Mouse (Mus musculus) olfactory bulb, adult 2 months (tissue): ENCODE results near the gene Sstr4. TPM values are rescaled to one million over a fixed set of nuclear protein-coding genes. Genes with fewer than 3 reads are reported as not detected.
A peak's percentile ranks its signal among the peaks of the same experiment; 100 is the strongest.

ENCODE experiments used
- H3K27ac ChIP-seq: fragments of 200-500 bp; 2 replicates; pipeline ENCODE4 v1.5.1; 2012; ENCODE audit warnings: low read depth, low read length; ENCODE audit not compliant: insufficient read depth
- H3K4me1 ChIP-seq: fragments of 200-500 bp; 2 replicates; pipeline ENCODE4 v1.6.1; 2012; ENCODE audit warnings: low read length; ENCODE audit not compliant: control insufficient read depth, insufficient read depth
- H3K4me3 ChIP-seq: fragments of 200-500 bp; 2 replicates; pipeline ENCODE4 v1.5.1; 2012; ENCODE audit warnings: mild to moderate bottlenecking, low read depth, low read length, moderate library complexity; ENCODE audit not compliant: insufficient read depth
- CTCF ChIP-seq: fragments of 200-500 bp; IDR thresholded peaks from 2 replicates; pipeline ENCODE4 v1.5.1; 2012; ENCODE audit warnings: low read depth, mild to moderate bottlenecking, low read length, moderate library complexity; ENCODE audit not compliant: insufficient read depth
- POLR2A ChIP-seq: fragments of 200-500 bp; IDR thresholded peaks from 2 replicates; pipeline ENCODE4 v1.6.1; 2012; ENCODE audit warnings: mild to moderate bottlenecking, low read depth, low read length, moderate library complexity; ENCODE audit not compliant: insufficient read depth
- WGBS: fragments of 180-500 bp; shearing (Covaris S2); methylation state at CpG from one replicate; pipeline ENCODE4 v1.1.7; 2018; 5-methylcytosine and 5-hydroxymethylcytosine counted together
- polyA plus RNA-seq: library from polyadenylated mRNA; stranded (reverse); fragments of >200 nt; gene quantifications from 2 replicates; pipeline ENCODE4 v1.2.4, GENCODE M21; 2012; ENCODE audit warnings: low replicate concordance; ENCODE audit not compliant: missing spikeins, insufficient read depth, insufficient read length

The Sstr4 gene
- polyA plus RNA-seq, 1 experiment = not detected

DNA sequence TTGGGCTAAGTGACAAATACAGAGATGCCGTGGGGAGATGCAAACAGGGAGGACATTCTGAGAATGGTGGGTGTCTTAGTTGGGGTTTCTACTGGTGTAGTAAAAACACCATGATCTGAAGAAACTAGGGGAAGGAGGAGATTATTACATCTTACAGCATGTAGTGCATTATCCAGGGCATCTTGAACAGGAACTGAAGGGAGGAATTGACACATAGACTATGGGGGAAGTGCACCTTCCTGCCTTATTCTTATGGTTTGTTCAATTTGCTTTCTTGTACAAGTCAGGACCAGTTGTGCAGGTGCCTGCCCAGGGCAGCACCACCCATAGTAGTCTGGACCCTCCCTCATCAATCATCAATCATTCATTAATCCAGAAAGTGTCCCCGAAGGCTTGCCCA, 8.2 kb upstream of the Sstr4 start:
- no peak for TF ChIP-seq POLR2A
- TF ChIP-seq CTCF = no peak
- Histone ChIP-seq H3K4me1 (peaks cover 4% of the 10 kb centered on the region; the same call in 1 of the 2 replicates), H3K27ac (no peak overlapping the region), H3K4me3 (no peak overlapping the region)
- WGBS = 95% methylated on average over 2 of the region's 2 CpGs

DNA sequence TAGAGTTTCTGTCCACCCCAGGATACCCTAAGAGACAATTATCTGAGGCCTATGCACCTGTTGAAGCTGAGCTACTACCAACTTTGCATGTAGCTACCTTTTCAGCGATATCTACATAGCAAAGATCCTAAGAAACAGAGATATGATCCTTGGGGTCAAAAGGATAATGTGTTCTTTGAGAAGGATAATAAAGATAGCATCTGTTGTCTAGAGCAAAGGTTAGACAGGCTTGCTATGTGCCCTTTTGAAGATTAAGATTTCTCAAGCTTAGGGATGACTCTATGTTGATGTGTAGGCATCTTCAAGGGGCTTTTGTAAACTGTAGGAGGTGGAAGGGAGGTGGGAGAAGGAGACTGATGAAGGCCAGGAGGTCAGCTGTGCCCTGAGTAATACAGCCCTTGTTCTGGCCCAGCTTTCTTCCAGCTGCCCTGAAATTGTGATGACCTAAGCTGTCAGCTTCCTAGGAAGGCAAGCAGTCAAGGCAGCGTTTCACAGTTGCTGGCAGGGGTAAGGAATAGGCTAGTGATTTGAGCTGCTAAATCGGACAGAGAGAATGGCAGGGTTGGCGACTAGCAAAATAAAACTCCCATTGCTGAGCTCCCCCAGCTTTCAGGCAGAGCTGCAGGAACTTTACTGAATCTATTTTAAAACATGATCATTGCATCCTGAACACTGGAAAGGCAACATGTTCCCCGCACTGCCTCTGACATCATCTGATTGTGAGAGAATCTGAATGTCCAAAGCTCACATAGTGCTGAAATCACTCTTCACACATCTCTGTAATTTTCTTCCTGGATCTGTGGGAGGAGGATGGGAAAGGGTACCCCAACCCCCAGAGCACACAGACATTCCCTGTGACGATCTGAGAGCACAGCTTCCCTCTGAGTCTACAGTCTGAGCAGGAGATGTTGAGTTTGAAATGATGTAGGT, 7.2 kb upstream of the Sstr4 start:
- WGBS = 35% methylated on average over 6 of the region's 6 CpGs
- no peak for TF ChIP-seq POLR2A
- TF ChIP-seq CTCF = no peak
- Histone ChIP-seq H3K4me1 (peaks cover 4% of the 10 kb centered on the region; the same call in 1 of the 2 replicates), H3K4me3 (no peak overlapping the region), H3K27ac (no peak overlapping the region)

DNA sequence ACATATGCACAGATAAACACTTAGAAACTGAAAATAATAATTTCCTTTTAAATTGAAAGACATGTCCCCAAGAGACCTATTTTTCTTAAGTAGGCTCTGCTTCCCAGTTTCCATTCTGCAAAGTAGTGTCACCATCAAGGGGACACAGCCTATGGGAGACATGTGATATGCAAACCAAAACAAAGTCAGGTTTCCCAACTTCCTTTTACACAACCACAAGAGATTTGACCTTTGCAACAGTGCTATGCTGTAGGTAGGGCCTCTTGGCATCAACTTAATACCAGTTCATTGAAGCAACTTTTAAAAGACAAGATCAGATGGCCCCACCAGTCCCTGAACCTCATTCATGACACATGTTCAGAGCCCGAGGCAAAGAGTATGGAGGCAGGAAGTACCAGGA, 2.0 kb upstream of the Sstr4 start:
- peaks cover 17% of the 10 kb centered on the region for H3K4me1 ChIP-seq
- no peak overlapping the region for H3K4me3 ChIP-seq
- no peak for TF ChIP-seq POLR2A
- TF ChIP-seq CTCF = no peak
- 86% methylated on average over 1 of the region's 1 CpGs for WGBS
- H3K27ac ChIP-seq = no peak overlapping the region

DNA sequence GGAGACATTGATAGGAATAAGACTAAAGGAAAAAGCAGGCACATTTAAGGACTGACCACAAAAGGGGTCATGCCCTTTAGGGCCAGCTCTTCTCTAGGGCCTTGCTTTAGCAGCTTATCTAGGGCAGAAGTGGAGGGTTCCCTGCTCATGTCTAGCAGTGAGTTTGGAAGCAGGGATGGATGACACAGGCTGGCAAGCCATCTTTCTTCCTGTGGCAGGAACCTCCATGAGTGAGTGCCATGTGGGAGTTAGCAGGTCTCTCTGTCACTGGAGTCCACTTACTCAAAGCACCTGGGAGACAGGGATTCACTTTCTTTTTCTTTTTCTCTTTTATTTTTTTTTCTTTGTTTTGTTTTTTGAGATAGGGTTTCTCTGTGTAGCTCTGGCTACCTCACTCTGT, 1.3 kb upstream of the Sstr4 start:
- no peak overlapping the region for H3K4me3 ChIP-seq
- H3K27ac ChIP-seq = no peak overlapping the region
- no peak for TF ChIP-seq POLR2A
- TF ChIP-seq CTCF = no peak
- H3K4me1 ChIP-seq = peaks cover 16% of the 10 kb centered on the region

DNA sequence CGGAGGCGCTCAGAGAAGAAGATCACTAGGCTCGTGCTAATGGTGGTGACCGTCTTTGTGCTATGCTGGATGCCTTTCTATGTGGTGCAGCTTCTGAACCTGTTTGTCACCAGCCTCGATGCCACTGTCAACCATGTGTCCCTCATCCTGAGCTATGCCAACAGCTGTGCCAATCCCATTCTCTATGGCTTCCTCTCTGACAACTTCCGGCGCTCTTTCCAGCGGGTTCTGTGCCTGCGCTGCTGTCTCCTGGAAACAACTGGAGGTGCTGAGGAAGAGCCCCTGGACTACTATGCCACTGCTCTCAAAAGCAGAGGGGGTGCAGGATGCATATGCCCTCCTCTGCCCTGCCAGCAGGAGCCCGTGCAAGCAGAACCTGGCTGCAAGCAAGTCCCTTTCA, 1.1 kb downstream of the Sstr4 start:
- WGBS = 64% methylated on average over 10 of the region's 10 CpGs
- Histone ChIP-seq H3K4me1 (peaks cover 15% of the 10 kb centered on the region), H3K4me3 (peak overlapping the region; percentile 53), H3K27ac (peak overlapping the region; percentile 15; the same call in 1 of the 2 replicates)
- no peak for TF ChIP-seq CTCF
- TF ChIP-seq POLR2A = no peak

DNA sequence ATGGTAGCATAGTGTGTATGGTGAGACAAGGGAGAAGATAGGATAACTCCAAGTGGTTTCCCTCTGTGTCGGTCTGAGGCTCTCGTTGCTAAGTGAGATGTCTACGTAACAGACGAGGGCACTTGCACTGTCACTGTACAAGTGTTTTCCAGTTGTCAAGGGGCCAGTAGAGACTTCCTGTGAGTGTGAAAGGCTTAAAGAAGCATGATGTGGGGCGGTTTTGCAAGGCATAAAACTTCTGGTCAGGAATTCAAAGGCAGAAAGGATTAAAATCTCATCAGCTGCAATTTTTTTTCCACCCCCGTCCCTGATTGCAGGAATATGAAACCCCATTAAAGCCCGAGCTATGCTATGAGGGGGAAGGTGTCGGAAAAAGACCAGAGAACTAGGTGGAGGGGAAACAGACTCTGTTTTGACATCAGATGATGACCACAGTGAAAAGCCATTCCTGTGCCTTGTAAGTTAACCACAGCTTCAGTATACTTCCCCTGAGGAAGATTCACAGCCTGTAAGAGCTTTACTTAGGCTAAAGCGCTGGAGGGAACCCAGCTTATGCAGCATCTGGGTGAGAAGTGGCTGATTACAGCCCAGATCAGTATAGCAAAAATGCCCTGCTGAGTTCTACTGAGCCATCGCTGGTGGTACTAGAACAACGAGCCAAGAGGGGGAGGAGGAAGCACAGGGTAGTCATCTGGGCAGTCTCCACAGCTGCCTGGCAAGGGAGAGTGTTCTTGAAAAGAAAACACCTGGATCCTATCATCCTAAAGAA, 2.1 kb downstream of the Sstr4 start:
- H3K27ac ChIP-seq = peak overlapping the region; percentile 67
- H3K4me3 ChIP-seq = peak overlapping the region; percentile 53
- WGBS = 44% methylated on average over 11 of the region's 11 CpGs
- peaks cover 15% of the 10 kb centered on the region for H3K4me1 ChIP-seq
- TF ChIP-seq POLR2A (no peak), CTCF (no peak)

DNA sequence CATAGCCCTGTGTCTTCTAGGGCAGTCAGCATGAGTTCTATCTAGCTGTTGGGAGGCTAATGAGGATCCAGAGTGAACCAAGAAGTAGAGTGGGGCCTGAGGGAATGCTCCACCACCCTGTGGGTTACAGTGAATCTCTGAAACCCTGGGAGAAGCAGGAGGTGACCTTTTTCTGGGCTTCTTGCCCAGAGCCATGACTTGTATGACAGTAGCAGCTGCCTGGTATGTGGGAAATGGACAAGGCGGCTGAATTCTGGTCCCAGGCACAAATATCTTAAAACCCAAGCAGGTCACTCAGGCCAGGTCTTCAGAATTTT, 2.6 kb downstream of the Sstr4 start:
- Histone ChIP-seq H3K4me1 (peaks cover 15% of the 10 kb centered on the region), H3K27ac (peak overlapping the region; percentile 67; the same call in 1 of the 2 replicates), H3K4me3 (peak overlapping the region; percentile 21)
- WGBS = 70% methylated on average over 1 of the region's 1 CpGs
- TF ChIP-seq CTCF (no peak), POLR2A (no peak)

DNA sequence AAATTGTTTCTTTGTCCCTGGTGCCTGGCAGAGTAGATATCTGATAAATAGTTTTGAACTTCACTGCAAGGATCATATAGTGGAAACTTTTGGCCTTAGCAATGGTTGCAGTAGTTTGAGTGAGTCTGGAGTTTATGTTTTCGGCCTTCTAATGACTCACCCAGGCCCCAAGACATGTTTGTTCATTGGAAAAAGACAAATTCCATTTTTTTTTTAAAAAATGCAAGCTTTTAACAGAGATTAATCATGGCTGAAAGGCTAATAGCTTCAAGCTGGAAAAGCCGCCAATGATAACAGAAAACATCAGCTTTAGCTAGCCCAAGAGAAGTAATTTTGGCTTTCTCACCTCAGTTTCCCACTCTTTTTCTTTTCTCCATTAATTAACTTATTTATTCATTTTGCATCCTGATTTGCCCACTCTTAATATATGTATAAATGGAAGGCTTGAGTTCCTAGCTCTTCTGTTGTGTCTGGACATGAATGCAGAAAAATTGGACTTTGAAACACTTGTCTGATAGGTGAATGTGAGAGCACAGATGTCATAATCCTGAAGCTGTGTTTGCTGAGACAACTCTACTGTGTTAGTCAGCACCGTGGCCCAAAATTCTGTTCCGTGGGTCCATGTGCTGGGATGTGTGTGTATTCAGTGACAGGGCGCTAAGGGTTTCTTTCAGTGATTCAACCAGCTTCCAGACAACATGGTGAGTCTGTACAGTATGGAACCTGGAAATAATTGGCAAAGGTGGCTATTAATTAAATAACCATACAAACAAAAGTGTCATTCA, 3.9 kb downstream of the Sstr4 start:
- H3K4me3 ChIP-seq = no peak overlapping the region
- H3K4me1 ChIP-seq = peaks cover 15% of the 10 kb centered on the region
- no peak overlapping the region for H3K27ac ChIP-seq
- TF ChIP-seq POLR2A (no peak), CTCF (no peak)
- 84% methylated on average over 5 of the region's 5 CpGs for WGBS

DNA sequence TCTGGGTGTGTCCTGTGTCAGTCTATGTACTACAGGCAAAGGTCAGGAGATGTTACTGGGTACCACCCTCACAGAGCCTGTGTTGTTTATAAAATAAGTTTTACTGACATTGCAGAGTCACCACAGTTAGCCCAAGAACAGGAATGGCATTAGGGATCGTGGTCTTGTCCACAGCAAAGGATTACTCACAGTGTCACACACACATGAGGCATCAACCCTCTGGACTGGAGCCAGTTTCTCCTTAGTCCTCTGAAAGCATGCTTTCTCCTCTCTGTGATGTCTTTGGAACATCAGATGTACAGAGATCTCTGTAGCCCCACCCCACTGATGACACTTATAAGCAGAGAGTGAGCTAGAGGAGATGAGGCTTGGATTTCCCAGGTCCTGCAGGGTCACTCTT, 7.1 kb downstream of the Sstr4 start:
- WGBS = 63% methylated on average over 1 of the region's 1 CpGs
- H3K4me1 ChIP-seq = peaks cover 6% of the 10 kb centered on the region; the same call in 1 of the 2 replicates
- H3K4me3 ChIP-seq = no peak overlapping the region
- H3K27ac ChIP-seq = no peak overlapping the region
- TF ChIP-seq POLR2A = no peak
- TF ChIP-seq CTCF = no peak
